Mouse (Mus musculus): ENCODE measurements around the gene Cd82.

Gene Cd82

DNA sequence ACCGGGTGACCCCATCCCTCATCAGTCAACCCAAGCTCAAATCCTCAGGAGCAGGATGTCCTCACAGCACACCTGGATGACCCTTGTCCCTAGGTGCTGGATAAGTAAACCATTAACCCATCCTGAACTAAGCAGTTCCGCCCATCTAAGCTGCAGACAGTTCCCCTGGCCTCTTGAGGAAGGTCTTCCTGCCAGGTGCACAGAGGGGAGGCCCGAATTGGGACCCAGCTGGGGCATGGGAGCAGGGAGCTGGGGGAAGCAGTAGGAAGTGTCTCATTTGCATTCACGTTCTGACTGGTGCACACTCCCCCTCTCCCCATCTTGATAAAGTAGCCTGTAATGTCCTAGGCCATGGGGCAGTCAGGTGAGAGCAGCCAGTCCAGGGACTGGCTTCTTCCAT, 50.8 kb downstream of the Cd82 start:
- DNase-seq, result no peak

GRCm38 (mm10) chr2:93410899-93411570, 51.9 kb downstream of the Cd82 start:
- no peak for DNase-seq

DNA sequence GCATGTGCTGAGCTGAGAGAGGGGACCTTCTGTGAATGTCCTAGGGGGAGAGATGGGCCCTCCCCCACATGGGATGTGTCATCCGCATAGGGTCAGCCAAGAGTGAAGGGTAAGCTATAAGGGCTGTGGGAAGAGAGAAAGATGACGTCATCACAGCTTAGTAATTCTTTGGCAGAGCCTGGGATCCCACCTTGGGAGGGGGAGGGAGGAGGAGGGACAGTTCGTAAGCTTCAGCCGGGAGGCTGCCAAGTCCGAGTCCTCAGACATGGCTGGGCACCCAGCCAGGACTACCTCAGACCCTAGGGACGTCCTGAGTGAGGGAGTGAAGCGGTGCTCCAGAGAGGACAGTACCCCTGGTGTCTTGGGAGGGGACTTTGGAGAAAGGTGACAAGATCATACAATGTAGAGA, 57.9 kb downstream of the Cd82 start:
- no peak for DNase-seq

DNA sequence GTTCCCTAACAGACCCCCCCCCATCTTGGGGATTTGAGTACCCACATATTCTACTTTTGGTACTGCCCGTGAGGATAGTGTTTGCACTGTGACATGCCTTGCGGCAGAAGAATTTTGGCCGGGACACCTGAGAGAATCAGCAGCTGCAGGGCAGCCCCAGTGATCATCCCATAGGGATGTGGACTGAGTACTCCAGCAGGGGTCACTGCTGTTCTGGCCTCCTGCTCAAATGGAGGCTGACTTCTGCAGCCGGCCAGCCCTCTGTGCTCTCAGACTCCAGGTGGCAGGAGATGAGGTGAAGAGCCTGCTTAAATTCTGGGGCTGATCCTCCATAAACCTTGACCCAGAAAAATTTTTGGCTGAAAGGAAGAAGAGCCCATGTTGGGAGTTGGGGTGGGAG, 58.8 kb downstream of the Cd82 start:
- DNase-seq, result no peak

DNA sequence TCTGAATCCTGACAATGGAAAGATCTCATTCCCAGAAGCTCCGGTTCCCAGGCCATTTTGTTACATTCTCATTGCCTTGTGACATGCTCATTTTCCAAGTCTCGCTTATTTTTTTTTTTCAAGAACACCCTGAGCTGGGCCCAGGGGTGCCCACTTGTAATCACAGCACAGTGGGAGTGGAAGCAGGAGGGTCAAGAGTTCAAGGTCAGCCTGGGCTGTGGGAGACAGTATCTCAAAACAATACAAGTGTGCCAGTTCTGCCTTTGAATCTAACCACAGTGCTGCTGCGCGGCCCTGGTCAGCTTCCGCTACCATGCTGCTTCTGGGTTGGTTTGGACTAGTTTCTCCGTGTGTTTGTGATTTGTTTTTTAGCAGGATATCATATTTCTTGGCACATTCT, 59.7 kb downstream of the Cd82 start:
- DNase-seq, result no peak

DNA sequence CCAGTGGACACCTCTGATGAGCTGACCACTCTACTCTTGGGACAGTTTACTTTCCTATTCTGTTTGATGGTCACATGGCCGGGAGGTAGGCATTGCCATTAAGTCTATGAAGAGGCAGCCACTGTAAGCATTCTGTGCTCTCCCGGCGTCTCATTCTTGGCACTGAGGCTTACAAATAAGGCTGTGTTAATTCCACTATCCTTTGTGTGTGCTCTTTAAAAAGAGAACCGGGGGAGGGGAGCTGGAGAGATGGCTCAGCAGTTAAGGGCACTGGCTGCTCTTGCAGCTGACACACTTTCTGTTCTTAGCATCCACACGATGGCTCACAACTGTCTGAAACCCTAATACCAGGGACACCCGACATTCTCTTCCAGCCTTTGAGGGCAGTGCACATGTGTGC, 71.7 kb downstream of the Cd82 start:
- no peak for DNase-seq

- DNase-seq, result no peak
Measured at GRCm38 (mm10) chr2:93390170-93390926, 72.6 kb downstream of the Cd82 start.

DNA sequence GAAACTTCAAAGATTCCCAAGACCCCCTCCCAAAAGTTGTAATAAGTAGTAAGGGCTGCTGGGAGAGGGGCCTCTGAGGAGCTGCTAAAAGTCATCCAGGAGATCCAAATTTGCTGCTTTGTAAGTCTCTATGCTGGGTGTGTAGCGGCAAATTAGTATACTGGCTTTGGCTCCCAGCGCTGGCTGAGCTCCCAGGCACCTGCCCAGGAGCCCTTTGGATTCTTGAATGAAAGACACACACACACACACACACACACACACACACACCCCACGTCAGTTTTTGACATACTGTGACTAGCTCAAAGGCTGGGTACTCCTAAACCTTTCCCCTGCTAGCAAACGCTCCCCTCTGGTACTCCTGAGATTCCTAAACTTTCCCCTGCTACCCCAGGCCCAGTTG, 76.0 kb downstream of the Cd82 start:
- no peak for DNase-seq

DNA sequence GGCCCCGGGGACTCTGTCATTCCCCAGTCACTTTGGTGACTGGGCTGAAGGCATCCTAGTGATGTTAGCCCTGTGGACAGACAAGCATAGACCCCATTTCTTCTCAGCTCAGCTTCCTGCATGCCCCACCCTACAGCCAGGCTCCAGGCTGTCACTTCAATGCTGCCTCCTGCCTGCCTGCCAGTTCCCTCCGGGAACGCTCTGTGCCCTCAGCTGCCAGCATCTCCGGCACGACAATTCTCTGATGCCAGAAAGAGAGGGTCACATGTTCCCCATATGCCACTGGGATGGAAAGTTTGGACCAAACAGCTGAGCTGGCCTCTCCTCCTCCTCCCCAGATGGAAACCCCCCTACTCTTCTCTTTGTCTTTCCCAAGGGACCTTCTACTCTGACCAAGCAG, 79.1 kb downstream of the Cd82 start:
- DNase-seq, result no peak

- DNase-seq, result no peak
Measured at GRCm38 (mm10) chr2:93380680-93381089, 82.3 kb downstream of the Cd82 start.

- DNase-seq, result peak; percentile 39
Measured at GRCm38 (mm10) chr2:93377797-93378196, 85.1 kb downstream of the Cd82 start.

DNA sequence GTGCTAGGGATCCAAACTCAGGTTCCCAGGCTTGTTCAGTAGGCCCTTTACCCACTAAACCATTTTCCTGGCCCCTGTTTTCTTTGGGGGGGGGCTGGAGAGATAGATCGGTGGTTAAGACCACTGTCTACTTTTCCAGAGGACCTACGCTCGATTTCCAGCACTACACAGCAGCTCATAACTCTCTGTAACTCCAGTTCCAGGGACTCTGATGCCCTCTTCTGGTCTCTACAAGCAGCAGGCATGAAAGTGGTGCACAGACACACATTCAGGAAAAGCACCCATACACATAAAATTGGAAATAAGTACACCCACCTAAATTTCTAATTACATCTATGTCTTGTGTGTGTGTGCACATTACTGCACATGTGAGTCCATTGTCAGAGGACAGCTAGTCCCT, 85.8 kb downstream of the Cd82 start:
- DNase-seq, result no peak

- DNase-seq, result no peak
Measured at GRCm38 (mm10) chr2:93372872-93373271, 90.1 kb downstream of the Cd82 start.

DNA sequence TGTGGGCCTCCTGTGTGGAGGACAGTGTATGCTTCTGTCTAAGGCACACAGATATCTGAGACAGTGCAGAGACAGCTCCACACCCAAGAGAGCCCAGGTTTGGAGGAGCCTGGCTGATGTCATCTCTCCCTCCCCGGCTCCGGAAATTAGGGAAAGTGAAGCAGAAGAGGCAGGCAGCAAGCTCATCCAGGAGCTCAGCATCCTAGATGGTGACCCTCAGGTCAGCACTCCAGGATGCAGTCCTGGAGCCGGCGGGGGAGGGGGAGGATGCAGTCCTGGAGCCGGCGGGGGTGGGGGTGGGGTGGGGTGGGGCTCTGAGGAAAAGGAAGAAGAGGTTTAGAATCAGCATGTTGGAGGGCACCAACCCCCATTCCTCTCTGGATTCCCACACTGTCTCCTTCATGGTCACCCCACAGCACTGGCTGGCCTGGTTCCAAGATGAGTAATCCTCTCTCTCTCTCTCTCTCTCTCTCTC, 90.8 kb downstream of the Cd82 start:
- no peak for DNase-seq

Measured in cerebellum, adult 11 months (tissue).